Mouse (Mus musculus) thymus, adult 2 months (tissue): ENCODE results near the gene Col26a1.

ENCODE experiments used
- CTCF ChIP-seq: fragments of 200-500 bp; IDR thresholded peaks from 2 replicates; pipeline ENCODE4 v1.5.1; 2012; ENCODE audit warnings: mild to moderate bottlenecking, control low read depth, low read length, moderate library complexity, borderline replicate concordance; ENCODE audit not compliant: control insufficient read depth, poor library complexity, insufficient read depth; ENCODE audit errors: extremely low read depth
- POLR2A ChIP-seq: fragments of 200-500 bp; IDR thresholded peaks from 2 replicates; pipeline ENCODE4 v1.6.1; 2012; ENCODE audit warnings: mild to moderate bottlenecking, low read length, control low read depth, moderate library complexity; ENCODE audit not compliant: control insufficient read depth, poor library complexity, insufficient read depth; ENCODE audit errors: extremely low read depth

- TF ChIP-seq CTCF (no peak), POLR2A (no peak)
Observed at GRCm38 (mm10) chr5:136886957-136887356, 3.9 kb upstream of the Col26a1 start.
